Mouse (Mus musculus) kidney, adult 2 months (tissue): ENCODE data around the gene 4933402D24Rik.

Experiments used
- CTCF ChIP-seq: fragments of 200-500 bp; conservative IDR thresholded peaks from 2 replicates; pipeline ENCODE4 v1.5.1; 2011; ENCODE audit warnings: low read depth, mild to moderate bottlenecking, control low read depth, low read length, moderate library complexity, mixed read lengths; ENCODE audit not compliant: insufficient read depth, insufficient read length
- POLR2A ChIP-seq: fragments of 200-500 bp; IDR thresholded peaks from one replicate; pipeline ENCODE4 v1.6.1; 2011; ENCODE audit warnings: low read depth, low read length, control low read depth

- TF ChIP-seq CTCF: no peak
- TF ChIP-seq POLR2A: no peak
Observed at GRCm38 (mm10) chr1:63768112-63768511, 955 bp downstream of the 4933402D24Rik start.
